Mouse (Mus musculus) kidney, adult 8-10 months (tissue): ENCODE measurements around the gene Uba3.

Source experiments
- DNase-seq, 2 experiments: peaks; one replicate each; pipeline ENCODE4 v3.0.0; 2022

Uba3 gene

GRCm38 (mm10) chr6:97210191-97210961, 4.9 kb upstream of the Uba3 start, which contains the start of gene Arl6ip5:
Gene Arl6ip5, plus strand, starts transcription at chr6:97210689.
- DNase-seq = peak; percentile 89 to 91

DNA sequence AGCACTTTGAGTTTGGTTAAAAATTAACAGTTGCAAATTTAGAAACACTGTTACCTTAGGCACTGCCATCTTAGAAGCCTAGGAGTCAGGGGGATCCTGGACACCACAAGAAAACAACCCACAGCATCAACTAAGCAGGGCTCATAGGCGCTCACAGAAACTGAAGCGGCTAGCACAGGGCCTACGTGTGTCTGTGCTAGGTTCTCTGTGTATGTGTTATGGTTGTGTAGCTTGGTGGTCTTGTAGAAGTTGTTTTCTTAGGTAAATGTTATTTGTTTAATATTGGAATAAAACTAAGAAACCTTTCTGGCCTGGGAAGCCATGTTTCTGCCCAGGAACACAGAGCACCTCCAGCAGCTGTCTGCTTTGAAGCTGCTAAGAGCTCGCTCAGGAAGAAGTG, 4.3 kb upstream of the Uba3 start:
- DNase-seq = no peak

- no peak for DNase-seq
Measured at GRCm38 (mm10) chr6:97209201-97209600, 3.8 kb upstream of the Uba3 start.

DNA sequence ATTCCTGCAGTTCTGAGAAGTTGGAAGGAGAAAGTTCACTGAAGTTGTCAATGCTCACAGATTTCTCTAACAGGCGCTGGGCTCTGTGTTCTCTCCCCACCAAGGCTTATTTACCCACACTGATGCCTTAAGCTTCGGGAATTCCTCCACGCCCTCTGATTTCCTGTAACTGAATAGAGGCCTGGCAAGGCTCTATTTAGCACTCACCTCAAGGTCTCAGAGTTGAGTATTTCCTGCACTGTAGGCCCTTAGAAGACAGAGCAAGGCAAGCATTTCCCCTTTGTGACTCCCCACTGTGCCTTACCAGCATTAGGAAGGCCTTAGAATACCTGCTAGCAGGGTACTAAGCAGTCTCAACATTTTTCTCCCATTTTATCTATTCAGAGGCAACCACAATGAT, 3.0 kb upstream of the Uba3 start:
- no peak for DNase-seq

GRCm38 (mm10) chr6:97207085-97207484, 1.6 kb upstream of the Uba3 start:
- no peak for DNase-seq

DNA sequence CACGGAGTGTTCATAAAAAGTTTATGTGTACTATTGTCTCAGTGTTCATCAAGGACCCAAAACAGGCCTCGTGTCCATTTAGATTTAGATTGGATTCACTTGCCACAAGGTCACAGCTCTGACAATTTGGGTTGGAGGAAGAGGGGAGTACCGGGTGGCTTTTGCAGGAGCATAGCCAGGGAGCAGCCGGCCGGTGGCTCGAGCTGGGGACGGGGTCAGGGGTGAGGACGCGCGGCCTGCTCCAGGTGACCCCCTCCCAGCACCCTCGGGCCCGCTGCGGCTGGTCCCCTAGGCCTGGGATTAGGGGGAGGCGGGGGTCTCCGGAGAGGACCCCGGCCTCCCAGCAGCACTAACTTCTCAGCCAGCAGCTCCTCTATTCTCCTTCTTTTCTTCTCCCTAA, 495 bp downstream of the Uba3 start:
- DNase-seq = peak; percentile 27 to 32

GRCm38 (mm10) chr6:97204252-97204869, 1.1 kb downstream of the Uba3 start:
- DNase-seq = no peak

GRCm38 (mm10) chr6:97202477-97202876, 3.0 kb downstream of the Uba3 start:
- no peak for DNase-seq

DNA sequence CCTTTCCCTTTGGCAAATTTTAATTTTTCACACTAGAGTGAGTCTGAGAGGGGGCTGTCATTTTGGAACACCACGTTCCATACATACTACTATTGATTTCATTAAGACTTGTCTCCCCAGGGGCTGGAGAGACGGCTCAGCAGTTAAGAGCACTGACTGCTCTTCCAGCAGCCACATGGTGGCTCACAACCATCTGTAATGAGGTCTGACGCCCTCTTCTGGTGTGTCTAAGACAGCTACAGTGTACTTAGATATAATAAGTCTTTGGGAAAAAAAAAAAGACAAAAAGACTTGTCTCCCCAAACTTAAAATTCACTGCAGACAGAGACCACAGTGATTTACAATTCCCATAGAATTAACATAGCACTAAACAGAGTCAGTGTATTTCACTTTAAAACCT, 5.0 kb downstream of the Uba3 start:
- DNase-seq = no peak

DNA sequence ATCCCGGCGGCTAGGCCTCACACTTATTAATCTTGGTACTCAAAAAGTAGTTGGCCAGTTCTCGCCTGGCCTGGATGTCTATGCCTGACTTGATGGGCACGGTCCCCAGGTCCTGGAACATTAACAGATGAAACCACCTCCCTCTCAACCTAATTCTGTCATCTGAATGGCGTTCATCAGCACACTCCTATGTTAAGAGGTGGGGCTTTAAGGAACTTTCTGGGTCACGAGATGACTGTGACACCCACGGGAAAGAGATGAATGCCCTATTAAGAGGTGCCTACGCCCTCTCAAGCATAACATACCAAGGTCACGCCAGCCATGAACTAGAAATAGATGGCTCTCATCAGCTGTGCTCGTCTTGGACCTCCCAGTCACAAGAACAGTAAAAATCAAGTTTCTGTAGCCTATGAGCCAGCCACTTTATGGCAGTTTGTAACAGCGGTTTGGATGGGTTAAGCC, 26.0 kb downstream of the Uba3 start:
- DNase-seq = no peak

GRCm38 (mm10) chr6:97178491-97179366, 26.7 kb downstream of the Uba3 start, which contains the start of gene Tmf1:
Gene Tmf1, minus strand, starts transcription at chr6:97179122.
- peak; percentile 95 to 96 for DNase-seq

- peak; percentile 56 to 64 for DNase-seq
Measured at GRCm38 (mm10) chr6:97175716-97176115, 29.7 kb downstream of the Uba3 start.

DNA sequence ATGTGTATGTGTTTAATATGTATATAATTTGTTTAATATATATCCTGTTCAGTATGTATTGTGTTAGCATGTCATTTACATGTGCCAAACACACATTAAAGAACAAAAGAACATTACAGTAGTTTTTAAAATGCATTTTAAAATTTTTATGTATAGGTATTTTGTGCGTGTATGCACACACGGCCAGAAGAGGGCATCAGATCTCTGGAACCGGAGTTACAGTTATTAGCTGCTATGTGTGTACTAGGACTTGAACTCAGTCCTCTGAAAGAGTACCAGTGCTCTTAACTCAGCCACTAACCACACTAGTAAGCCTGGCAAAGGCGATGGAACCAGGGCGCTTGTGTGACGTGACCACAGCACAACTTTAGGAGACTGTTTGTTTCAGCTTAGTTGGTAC, 55.3 kb downstream of the Uba3 start:
- no peak for DNase-seq

- no peak for DNase-seq
Measured at GRCm38 (mm10) chr6:97149721-97150120, 55.7 kb downstream of the Uba3 start.

- DNase-seq = peak; percentile 83 to 86
Measured at GRCm38 (mm10) chr6:97148383-97149251, 56.8 kb downstream of the Uba3 start, which contains the start of gene Eogt. Gene Eogt, minus strand, starts transcription at chr6:97149182.

GRCm38 (mm10) chr6:97147755-97148382, 57.6 kb downstream of the Uba3 start:
- DNase-seq = peak; percentile 49 to 65

DNA sequence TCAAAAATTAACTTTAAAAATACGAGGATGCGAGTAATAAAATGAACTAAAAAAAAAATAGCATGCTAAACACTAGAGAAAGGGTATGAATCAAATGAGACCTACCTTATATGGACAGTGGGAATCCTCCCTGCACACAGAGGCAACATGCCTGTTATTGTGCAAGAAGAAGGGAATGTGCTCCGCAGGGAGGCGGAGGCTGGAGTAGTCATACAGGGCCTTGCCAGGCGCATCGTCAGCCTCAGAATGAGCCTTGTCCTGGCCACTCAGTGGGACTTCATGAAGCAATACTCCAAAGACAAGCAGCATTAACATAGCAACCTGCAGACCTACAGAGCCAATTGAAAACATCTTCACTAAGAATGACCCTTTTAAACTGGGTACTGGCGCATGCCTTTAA, 60.3 kb downstream of the Uba3 start:
- no peak for DNase-seq

DNA sequence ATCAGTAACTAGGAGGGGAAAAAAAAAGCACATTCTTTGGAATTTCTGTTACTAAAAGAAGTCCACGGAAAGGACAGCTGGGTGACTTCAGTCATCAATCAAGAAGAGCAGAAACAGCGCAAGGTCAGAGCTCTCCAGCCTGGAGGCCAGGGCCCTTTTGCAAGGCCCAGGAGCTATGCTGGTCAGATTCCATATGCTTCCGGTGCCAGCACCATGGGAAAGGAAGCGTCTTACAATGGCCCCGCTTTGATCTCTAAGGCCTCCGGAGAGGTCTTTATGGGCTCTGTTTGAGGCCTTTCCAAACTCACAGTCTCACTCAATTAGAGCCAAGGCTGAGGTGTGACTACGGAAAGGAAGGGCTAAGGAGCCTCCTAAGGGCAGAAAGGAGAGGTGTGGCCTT, 61.1 kb downstream of the Uba3 start:
- DNase-seq = peak; percentile 69 to 82

GRCm38 (mm10) chr6:97142611-97143010, 62.8 kb downstream of the Uba3 start:
- DNase-seq = no peak

GRCm38 (mm10) chr6:97141811-97142210, 63.6 kb downstream of the Uba3 start:
- no peak for DNase-seq
